Mouse (Mus musculus): ENCODE measurements around the gene Nudt16l1.

GRCm38 (mm10) chr16:4947378-4947777 lies 8.8 kb downstream of the Nudt16l1 start:
- TF ChIP-seq ZC3H11A (IDR thresholded peaks at IDR 0.05; ENCODE audit: borderline replicate concordance, low read depth, low read length) (no peak), CHD2 (IDR thresholded peaks at IDR 0.05; ENCODE audit: low read depth, low read length) (no peak), MAFK (IDR thresholded peaks at IDR 0.05; ENCODE audit: insufficient read depth, low read depth, low read length) (no peak)

All from ES-E14 (cell line).